Mouse (Mus musculus): ENCODE measurements around the gene Vmn1r195. TPM values are rescaled to one million over a fixed set of nuclear protein-coding genes. Genes with fewer than 3 reads are reported as not detected.
"Not testable (repeated sequence)": the region's sequence is repeated elsewhere in the genome, so short reads cannot be mapped to it uniquely, and the experiment has no call there.

Vmn1r195 gene
- polyA plus RNA-seq (2016; fragmentation: Nextera tagmentation; extraction: Ambion mirVana), result not detected in 2 replicates

DNA sequence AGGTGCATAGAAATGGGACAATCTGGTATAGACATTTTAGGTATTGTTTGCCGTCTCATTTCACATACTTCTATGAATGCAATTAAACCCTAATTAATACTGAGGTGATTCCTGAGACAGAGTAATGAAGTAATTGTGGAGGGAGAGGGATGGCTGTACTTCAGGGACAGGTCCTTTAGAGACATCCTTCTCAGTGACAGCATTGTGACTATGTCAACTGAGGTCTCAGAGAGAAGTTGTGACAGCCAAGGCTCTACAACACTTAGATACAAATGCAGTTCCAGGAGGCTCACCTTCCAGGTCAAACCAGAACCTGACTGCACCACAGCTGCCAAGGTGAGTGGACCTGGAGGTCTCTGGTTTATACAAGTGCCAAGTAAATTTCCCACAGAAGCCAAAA, at the start of gene Vmn1r195:
Gene Vmn1r195 (plus strand): TSS at position 301 of the 400 bp plus-strand sequence.
- H3K27ac ChIP-seq (replicated peaks); H3K36me3 ChIP-seq; H3K4me3 ChIP-seq; H3K9me3 ChIP-seq (replicated peaks); H3K27me3 ChIP-seq (ENCODE audit: low read depth, poor library complexity, severe bottlenecking); DNase-seq (ENCODE audit: low spot score): not testable (repeated sequence)
- WGBS, result 93% methylated on average over 1 of the region's 1 CpGs
- H3K4me1 ChIP-seq, result peaks cover 11% of the 10 kb centered on the region

- WGBS, result 78% methylated on average over 1 of the region's 1 CpGs
- H3K4me3 ChIP-seq; H3K27ac ChIP-seq (replicated peaks); DNase-seq (ENCODE audit: low spot score); H3K9me3 ChIP-seq (replicated peaks); H3K36me3 ChIP-seq; H3K4me1 ChIP-seq; H3K27me3 ChIP-seq (ENCODE audit: low read depth, poor library complexity, severe bottlenecking): not testable (repeated sequence)
These were observed 47.3 kb upstream of the Vmn1r195 start, which contains the start of gene Vmn1r193 for GRCm38 (mm10) chr13:22223060-22223459. Vmn1r193 (minus strand) TSS chr13:22223160.

DNA sequence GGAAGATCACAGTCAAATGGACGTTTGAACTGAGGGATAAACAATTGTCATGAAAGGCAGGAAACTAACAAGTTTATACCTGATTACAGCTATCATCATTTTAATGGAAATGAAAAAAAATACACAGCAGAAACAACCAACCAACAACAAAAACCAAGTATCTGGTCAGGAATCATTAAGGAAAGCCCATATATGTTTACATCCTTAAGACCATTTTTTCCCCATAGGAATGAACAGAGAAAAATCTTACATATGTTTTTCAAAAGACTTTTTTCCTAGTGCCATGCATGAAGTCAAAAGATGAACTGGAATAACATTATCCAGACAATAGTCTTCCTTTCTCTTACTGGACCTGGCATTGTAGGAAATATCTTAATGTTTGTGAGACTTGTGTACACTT, 26.4 kb upstream of the Vmn1r195 start, which contains the start of gene Vmn1r194:
Gene Vmn1r194 (plus strand): TSS at position 301 of the 400 bp plus-strand sequence.
- H3K4me1 ChIP-seq, result no peaks in the 10 kb centered on the region
- WGBS, result 69% methylated on average over 1 of the region's 1 CpGs
- DNase-seq (ENCODE audit: low spot score), result no peak

DNA sequence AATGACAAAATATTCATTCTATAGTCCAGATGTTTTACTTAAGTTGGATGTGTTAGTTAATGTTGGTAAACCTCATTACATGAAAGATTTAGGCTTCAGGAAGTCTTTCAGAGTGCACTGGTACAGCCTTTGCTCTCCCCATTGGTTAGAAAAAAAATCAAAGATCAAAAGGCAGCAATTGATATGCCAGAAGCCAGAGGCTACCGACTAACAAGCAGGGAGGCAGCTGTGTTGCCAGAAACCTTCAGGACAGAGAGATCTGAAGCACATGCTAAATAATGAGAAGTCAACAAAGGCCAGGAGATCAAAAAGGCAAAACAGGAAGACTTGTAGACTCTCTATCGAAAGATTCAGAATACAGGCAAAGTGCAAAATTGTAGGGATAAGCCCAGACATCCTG, 1.4 kb downstream of the Vmn1r195 start:
- no peak for DNase-seq (ENCODE audit: low spot score)
- whole genome bisulfite sequencing, result 49% methylated on average over 2 of the region's 2 CpGs
- no peak overlapping the region for H3K4me3 ChIP-seq
- H3K36me3 ChIP-seq, result no peaks in the 10 kb centered on the region
- no peaks in the 10 kb centered on the region for H3K9me3 ChIP-seq (replicated peaks)
- peak overlapping the region; percentile 55; the same call in 1 of the 2 replicates for H3K27ac ChIP-seq (replicated peaks)
- no peaks in the 10 kb centered on the region for H3K27me3 ChIP-seq (ENCODE audit: low read depth, poor library complexity, severe bottlenecking)
- H3K4me1 ChIP-seq, result peaks cover 11% of the 10 kb centered on the region

More for the DNA sequence above, 26.4 kb upstream of the Vmn1r195 start, which contains the start of gene Vmn1r194:
- Histone ChIP-seq H3K27me3 (ENCODE audit: low read depth, poor library complexity, severe bottlenecking) (no peaks in the 10 kb centered on the region), H3K9me3 (replicated peaks) (no peaks in the 10 kb centered on the region), H3K27ac (replicated peaks) (no peak within 1 kb of the TSS), H3K36me3 (no peaks in the 10 kb centered on the region), H3K4me3 (no peak within 1 kb of the TSS)

DNA sequence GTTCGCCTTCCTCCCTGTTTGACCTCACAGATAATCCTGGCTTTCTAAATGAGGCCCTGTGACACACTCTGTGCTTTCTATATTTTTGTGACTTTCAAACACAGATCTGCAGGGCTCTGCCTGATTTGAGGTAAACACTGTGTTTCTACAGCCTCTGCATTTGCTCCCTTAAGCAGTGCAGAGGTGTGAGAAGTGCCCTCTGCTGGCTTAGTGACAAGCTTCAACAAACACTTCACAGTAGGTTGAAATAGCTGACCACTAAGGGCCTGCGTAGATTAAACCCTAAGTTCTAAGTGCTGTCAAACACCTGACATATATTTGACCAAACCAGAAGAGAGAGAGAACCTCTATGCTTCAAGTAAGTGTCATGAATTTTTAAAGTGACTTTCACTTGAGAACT, 14.3 kb downstream of the Vmn1r195 start:
- H3K4me3 ChIP-seq, result no peak overlapping the region
- H3K36me3 ChIP-seq, result no peaks in the 10 kb centered on the region
- no peak overlapping the region for H3K27ac ChIP-seq (replicated peaks)
- WGBS, result 81% methylated on average over 2 of the region's 2 CpGs
- no peaks in the 10 kb centered on the region for H3K9me3 ChIP-seq (replicated peaks)
- no peaks in the 10 kb centered on the region for H3K27me3 ChIP-seq (ENCODE audit: low read depth, poor library complexity, severe bottlenecking)
- no peak for DNase-seq (ENCODE audit: low spot score)
- no peaks in the 10 kb centered on the region for H3K4me1 ChIP-seq

DNA sequence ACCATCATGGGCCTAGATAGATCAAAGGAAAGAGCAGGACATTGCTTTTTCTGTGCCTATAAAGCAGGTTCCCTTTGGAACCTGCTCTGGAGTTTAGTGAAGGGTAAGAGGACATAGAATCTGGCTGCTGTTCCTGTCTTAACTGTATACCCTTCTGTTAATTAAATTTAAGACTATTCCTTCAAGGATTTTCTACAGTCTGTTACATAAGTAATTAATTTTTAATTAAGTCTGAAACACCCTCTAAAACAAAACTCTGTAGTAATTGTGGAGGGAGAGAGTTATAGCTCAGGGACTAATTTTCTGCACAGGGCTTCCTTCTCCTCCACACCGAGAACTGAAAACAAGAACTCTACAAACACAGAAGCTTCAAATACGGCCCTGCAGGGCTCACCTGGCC, 19.3 kb downstream of the Vmn1r195 start, which contains the start of gene Vmn1r196:
Gene Vmn1r196 (plus strand): TSS at position 301 of the 400 bp plus-strand sequence.
- Histone ChIP-seq H3K9me3 (replicated peaks) (no peaks in the 10 kb centered on the region), H3K27ac (replicated peaks) (no peak within 1 kb of the TSS), H3K27me3 (ENCODE audit: low read depth, poor library complexity, severe bottlenecking) (no peaks in the 10 kb centered on the region), H3K4me1 (no peaks in the 10 kb centered on the region), H3K4me3 (no peak within 1 kb of the TSS), H3K36me3 (no peaks in the 10 kb centered on the region)
- 84% methylated on average over 2 of the region's 2 CpGs for WGBS
- no peak for DNase-seq (ENCODE audit: low spot score)

- not testable (repeated sequence) for H3K36me3 ChIP-seq; H3K27me3 ChIP-seq (ENCODE audit: low read depth, poor library complexity, severe bottlenecking); H3K4me3 ChIP-seq; DNase-seq (ENCODE audit: low spot score); H3K9me3 ChIP-seq (replicated peaks); H3K4me1 ChIP-seq; H3K27ac ChIP-seq (replicated peaks)
- 92% methylated on average over 5 of the region's 5 CpGs for WGBS
These were observed 37.8 kb downstream of the Vmn1r195 start for GRCm38 (mm10) chr13:22308075-22308474.

DNA sequence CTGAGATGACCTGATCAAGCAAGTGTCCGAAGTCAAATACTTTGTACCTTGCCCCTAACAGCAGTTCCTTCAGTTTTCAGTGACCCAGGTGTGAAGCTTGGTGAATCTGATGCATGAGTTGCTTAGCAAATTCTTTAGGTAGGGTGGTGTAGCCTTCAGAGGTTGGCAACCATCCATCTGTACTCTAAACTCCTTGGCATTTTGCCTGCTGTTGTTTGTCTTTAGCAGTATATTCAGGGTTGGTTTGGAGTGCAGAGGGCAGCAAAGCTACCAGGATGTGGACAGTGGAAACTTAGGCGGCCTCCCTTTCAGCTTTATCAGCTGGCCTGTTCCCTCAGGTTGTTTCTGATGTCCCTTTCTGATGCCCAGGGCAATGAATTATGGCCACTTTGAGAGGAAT, 45.0 kb downstream of the Vmn1r195 start:
- no peak for DNase-seq (ENCODE audit: low spot score)
- WGBS, result 90% methylated on average over 2 of the region's 2 CpGs
- Histone ChIP-seq H3K27me3 (ENCODE audit: low read depth, poor library complexity, severe bottlenecking) (no peaks in the 10 kb centered on the region), H3K27ac (replicated peaks) (no peak overlapping the region), H3K4me1 (no peaks in the 10 kb centered on the region), H3K9me3 (replicated peaks) (no peaks in the 10 kb centered on the region), H3K4me3 (no peak overlapping the region), H3K36me3 (no peaks in the 10 kb centered on the region)

- DNase-seq (ENCODE audit: low spot score), result no peak
- WGBS, result 89% methylated on average over 2 of the region's 2 CpGs
- Histone ChIP-seq H3K27ac (replicated peaks) (no peak overlapping the region), H3K36me3 (no peaks in the 10 kb centered on the region), H3K4me3 (no peak overlapping the region), H3K4me1 (no peaks in the 10 kb centered on the region), H3K9me3 (replicated peaks) (no peaks in the 10 kb centered on the region), H3K27me3 (ENCODE audit: low read depth, poor library complexity, severe bottlenecking) (no peaks in the 10 kb centered on the region)
These were observed 47.0 kb downstream of the Vmn1r195 start for GRCm38 (mm10) chr13:22317366-22317765.

GRCm38 (mm10) chr13:22320091-22320490, 49.8 kb downstream of the Vmn1r195 start:
- Histone ChIP-seq H3K4me1 (no peaks in the 10 kb centered on the region), H3K36me3 (no peaks in the 10 kb centered on the region), H3K27me3 (ENCODE audit: low read depth, poor library complexity, severe bottlenecking) (no peaks in the 10 kb centered on the region), H3K9me3 (replicated peaks) (no peaks in the 10 kb centered on the region), H3K27ac (replicated peaks) (no peak overlapping the region), H3K4me3 (no peak overlapping the region)
- no peak for DNase-seq (ENCODE audit: low spot score)

DNA sequence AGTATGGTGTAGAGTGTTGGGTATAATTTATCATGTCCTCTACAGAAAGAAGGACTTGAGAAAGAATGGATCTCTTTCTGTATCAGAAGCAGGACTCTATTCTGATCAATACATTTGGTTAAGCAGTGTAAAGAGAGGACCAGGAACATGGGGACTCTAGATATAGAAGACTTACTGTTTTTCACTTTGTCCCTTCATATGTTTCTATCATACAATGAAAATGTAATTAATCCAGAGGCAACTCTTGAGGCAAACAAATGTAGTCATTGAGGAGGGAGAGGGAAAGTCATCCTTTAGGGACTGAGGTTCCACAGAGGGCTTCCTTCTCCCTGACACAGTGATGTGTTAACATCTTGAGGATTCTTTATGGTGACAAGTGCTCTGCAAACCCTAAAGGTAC, 54.0 kb downstream of the Vmn1r195 start, which contains the start of gene Vmn1r197:
Gene Vmn1r197 (plus strand): TSS at position 301 of the 400 bp plus-strand sequence.
- H3K4me3 ChIP-seq, result no peak within 1 kb of the TSS
- no peak for DNase-seq (ENCODE audit: low spot score)
- H3K36me3 ChIP-seq, result no peaks in the 10 kb centered on the region
- no peaks in the 10 kb centered on the region for H3K9me3 ChIP-seq (replicated peaks)
- H3K4me1 ChIP-seq, result no peaks in the 10 kb centered on the region
- no peaks in the 10 kb centered on the region for H3K27me3 ChIP-seq (ENCODE audit: low read depth, poor library complexity, severe bottlenecking)
- no peak within 1 kb of the TSS for H3K27ac ChIP-seq (replicated peaks)
